Mouse (Mus musculus) bone marrow, adult 2 months (tissue): ENCODE measurements at regions not wholly inside any gene's neighbourhood (a gene's known extent, or its start where the extent isn't known, plus 50 kb on each side); places are given as distances from the start of the nearest gene placed in this dataset.

ENCODE experiments used
- CTCF ChIP-seq: fragments of 200-500 bp; IDR thresholded peaks from 2 replicates; pipeline ENCODE4 v1.5.1; 2011; ENCODE audit warnings: low read length, control low read depth; ENCODE audit not compliant: control insufficient read depth, insufficient read depth
- POLR2A ChIP-seq: fragments of 200-500 bp; IDR thresholded peaks from 2 replicates; pipeline ENCODE4 v1.6.1; 2011; ENCODE audit warnings: low read depth, mild to moderate bottlenecking, control low read depth, low read length, borderline replicate concordance; ENCODE audit not compliant: control insufficient read depth

- TF ChIP-seq POLR2A (no peak), CTCF (no peak)
These were observed 244.9 kb downstream of the Etaa1 start for GRCm38 (mm10) chr11:17708769-17709168.
